Mouse (Mus musculus) forebrain, embryonic 13.5 days (tissue): ENCODE measurements around the gene Mcmbp. TPM values are rescaled to one million over a fixed set of nuclear protein-coding genes. Genes with fewer than 3 reads are reported as not detected.

Experiments used
- ATAC-seq: fragments of 200-750 bp; cut with Nextera tagmentation; 2 replicates; pipeline ENCODE4 v1.8.0; 2017
- H3K27ac ChIP-seq: fragments of 300-500 bp; sonication (generic); 2 replicates; pipeline ENCODE4 v1.5.1; 2015; ENCODE audit warnings: inconsistent platforms, mild to moderate bottlenecking, moderate library complexity
- H3K27me3 ChIP-seq: fragments of 300-500 bp; sonication (generic); 2 replicates; pipeline ENCODE4 v1.6.1; 2015; ENCODE audit warnings: mild to moderate bottlenecking, inconsistent platforms
- H3K36me3 ChIP-seq: fragments of 300-500 bp; sonication (generic); 2 replicates; pipeline ENCODE4 v1.6.1; 2015; ENCODE audit warnings: mild to moderate bottlenecking, inconsistent platforms; ENCODE audit not compliant: poor library complexity, severe bottlenecking
- H3K4me1 ChIP-seq: fragments of 300-500 bp; sonication (generic); 2 replicates; pipeline ENCODE4 v1.6.1; 2015; ENCODE audit warnings: inconsistent platforms
- H3K4me2 ChIP-seq: fragments of 300-500 bp; sonication (generic); 2 replicates; pipeline ENCODE4 v1.6.1; 2015; ENCODE audit warnings: inconsistent platforms, mild to moderate bottlenecking, moderate library complexity
- H3K4me3 ChIP-seq: fragments of 300-500 bp; sonication (generic); 2 replicates; pipeline ENCODE4 v1.5.1; 2015; ENCODE audit warnings: mild to moderate bottlenecking, inconsistent platforms
- H3K9ac ChIP-seq: fragments of 300-500 bp; sonication (generic); 2 replicates; pipeline ENCODE4 v1.6.1; 2015; ENCODE audit warnings: mild to moderate bottlenecking, inconsistent platforms
- H3K9me3 ChIP-seq: fragments of 300-500 bp; sonication (generic); replicated peaks from 2 replicates; pipeline ENCODE4 v1.6.1; 2016; ENCODE audit warnings: inconsistent platforms
- WGBS: fragments of 180-500 bp; shearing (Covaris S2); methylation state at CpG from one replicate; pipeline ENCODE4 v1.1.7; 2015; 5-methylcytosine and 5-hydroxymethylcytosine counted together
- polyA plus RNA-seq: library from polyadenylated mRNA; unstranded; fragments of >200 nt; fragmentation: Nextera tagmentation; extraction: Ambion mirVana; gene quantifications from 2 replicates; pipeline ENCODE4 v1.2.1, GENCODE M21; 2015

Gene Mcmbp
- polyA plus RNA-seq, 1 experiment from 2014 or later: 66.8 TPM

- under 1% methylated on average over 55 of the region's 55 CpGs for WGBS
- peak within 1 kb of the TSS; percentile 96 for H3K4me3 ChIP-seq
- peaks cover under 1% of the 10 kb centered on the region; the same call in 1 of the 2 replicates for H3K36me3 ChIP-seq
- H3K27me3 ChIP-seq: peaks cover 9% of the 10 kb centered on the region; the same call in 1 of the 2 replicates
- 0 out of 2 replicates have a peak within 1 kb of the TSS, but pooled peaks have one; percentile 8 for H3K27ac ChIP-seq
- peaks cover 42% of the 10 kb centered on the region for H3K4me1 ChIP-seq
- peak; percentile 91 for ATAC-seq
- no peaks in the 10 kb centered on the region for H3K9me3 ChIP-seq
- peak within 1 kb of the TSS; percentile 96 for H3K4me2 ChIP-seq
- H3K9ac ChIP-seq: peak within 1 kb of the TSS; percentile 90
Measured at GRCm38 (mm10) chr7:128744684-128745485, 4.6 kb upstream of the Mcmbp start, which contains the start of gene Sec23ip. Gene Sec23ip (plus strand): TSS chr7:128744943.

GRCm38 (mm10) chr7:128743898-128744297 lies 3.6 kb upstream of the Mcmbp start:
- Histone ChIP-seq H3K9ac (no peak overlapping the region), H3K4me2 (peak overlapping the region; percentile 96), H3K4me1 (peaks cover 47% of the 10 kb centered on the region), H3K27ac (no peak overlapping the region), H3K36me3 (no peaks in the 10 kb centered on the region), H3K4me3 (peak overlapping the region; percentile 96; the same call in 1 of the 2 replicates), H3K9me3 (no peaks in the 10 kb centered on the region), H3K27me3 (peaks cover 9% of the 10 kb centered on the region; the same call in 1 of the 2 replicates)
- no peak for ATAC-seq
- 68% methylated on average over 2 of the region's 2 CpGs for WGBS

GRCm38 (mm10) chr7:128739462-128740277 lies 625 bp downstream of the Mcmbp start:
- ATAC-seq: peak; percentile 49
- Histone ChIP-seq H3K9me3 (peaks cover 2% of the 10 kb centered on the region), H3K9ac (peak overlapping the region; percentile 98), H3K36me3 (peaks cover 3% of the 10 kb centered on the region; the same call in 1 of the 2 replicates), H3K27me3 (peaks cover 9% of the 10 kb centered on the region; the same call in 1 of the 2 replicates), H3K4me3 (peak overlapping the region; percentile 99), H3K27ac (peak overlapping the region; percentile 86), H3K4me1 (peaks cover 28% of the 10 kb centered on the region), H3K4me2 (peak overlapping the region; percentile 91)
- under 1% methylated on average over 78 of the region's 80 CpGs for WGBS

- no peak for ATAC-seq
- Histone ChIP-seq H3K9me3 (peaks cover 4% of the 10 kb centered on the region), H3K4me3 (peak overlapping the region; percentile 99), H3K27me3 (peaks cover 9% of the 10 kb centered on the region; the same call in 1 of the 2 replicates), H3K36me3 (peaks cover 7% of the 10 kb centered on the region; the same call in 1 of the 2 replicates), H3K9ac (peak overlapping the region; percentile 98), H3K4me2 (peak overlapping the region; percentile 91), H3K27ac (no peak overlapping the region), H3K4me1 (peaks cover 25% of the 10 kb centered on the region)
- 1% methylated on average over 15 of the region's 15 CpGs for WGBS
Measured at GRCm38 (mm10) chr7:128739116-128739461, 1.2 kb downstream of the Mcmbp start.

DNA sequence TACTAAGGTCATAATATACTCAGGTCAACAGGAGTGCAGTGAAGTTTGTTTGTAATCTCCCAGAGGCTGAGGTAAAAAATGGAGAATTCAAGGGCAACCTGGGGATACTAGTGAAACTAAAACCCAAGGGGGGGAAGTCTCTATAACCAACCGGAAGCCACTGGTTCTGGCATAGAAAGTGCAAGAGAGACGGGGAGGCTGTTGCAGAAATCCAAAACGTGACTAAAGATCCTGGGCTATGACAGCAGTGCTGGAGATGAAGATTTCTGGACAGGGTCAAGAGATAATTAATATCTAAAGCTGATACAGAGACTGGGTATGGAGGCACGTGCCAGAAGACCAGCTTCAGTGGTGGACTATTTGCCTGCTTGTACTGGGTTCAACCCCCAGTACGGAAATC lies 2.3 kb downstream of the Mcmbp start:
- no peak overlapping the region for H3K27ac ChIP-seq
- H3K4me2 ChIP-seq: peak overlapping the region; percentile 91
- H3K9ac ChIP-seq: no peak overlapping the region; the same call in 1 of the 2 replicates
- H3K27me3 ChIP-seq: peaks cover 5% of the 10 kb centered on the region; the same call in 1 of the 2 replicates
- peaks cover 23% of the 10 kb centered on the region for H3K4me1 ChIP-seq
- H3K9me3 ChIP-seq: peaks cover 4% of the 10 kb centered on the region
- 81% methylated on average over 5 of the region's 5 CpGs for WGBS
- peak overlapping the region; percentile 99 for H3K4me3 ChIP-seq
- peaks cover 7% of the 10 kb centered on the region; the same call in 1 of the 2 replicates for H3K36me3 ChIP-seq
- ATAC-seq: no peak

GRCm38 (mm10) chr7:128731585-128731984 lies 8.7 kb downstream of the Mcmbp start:
- Histone ChIP-seq H3K4me1 (peaks cover 20% of the 10 kb centered on the region), H3K9ac (no peak overlapping the region), H3K27me3 (no peaks in the 10 kb centered on the region), H3K4me3 (no peak overlapping the region), H3K9me3 (peaks cover 4% of the 10 kb centered on the region), H3K27ac (no peak overlapping the region), H3K4me2 (no peak overlapping the region), H3K36me3 (peaks cover 7% of the 10 kb centered on the region; the same call in 1 of the 2 replicates)
- WGBS: 82% methylated on average over 2 of the region's 2 CpGs
- ATAC-seq: no peak

DNA sequence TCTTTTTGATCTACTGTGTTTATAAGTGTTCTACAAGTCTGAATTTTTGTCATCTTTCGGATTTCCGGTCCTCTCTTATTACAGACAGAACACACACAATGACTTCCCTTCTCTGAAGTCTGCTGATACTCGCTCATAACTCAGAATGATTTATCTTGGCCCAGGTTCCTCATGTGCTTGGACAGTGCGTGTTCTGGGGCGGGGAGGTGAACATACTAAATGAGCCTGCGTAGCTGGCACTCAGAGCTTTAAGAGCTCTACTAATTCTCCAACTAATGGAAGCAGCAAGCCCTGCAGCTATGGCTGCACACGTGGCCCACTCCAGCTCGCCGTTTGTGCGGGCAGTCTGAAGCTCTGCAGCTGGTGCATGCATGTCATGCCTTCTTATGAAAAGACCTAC lies 11.6 kb downstream of the Mcmbp start:
- ATAC-seq: no peak
- H3K4me3 ChIP-seq: no peak overlapping the region
- H3K27ac ChIP-seq: no peak overlapping the region
- no peak overlapping the region for H3K4me2 ChIP-seq
- H3K9me3 ChIP-seq: no peaks in the 10 kb centered on the region
- 95% methylated on average over 10 of the region's 10 CpGs for WGBS
- H3K4me1 ChIP-seq: peaks cover 27% of the 10 kb centered on the region
- no peaks in the 10 kb centered on the region; the same call in 1 of the 2 replicates for H3K36me3 ChIP-seq
- H3K9ac ChIP-seq: no peak overlapping the region
- H3K27me3 ChIP-seq: no peaks in the 10 kb centered on the region

DNA sequence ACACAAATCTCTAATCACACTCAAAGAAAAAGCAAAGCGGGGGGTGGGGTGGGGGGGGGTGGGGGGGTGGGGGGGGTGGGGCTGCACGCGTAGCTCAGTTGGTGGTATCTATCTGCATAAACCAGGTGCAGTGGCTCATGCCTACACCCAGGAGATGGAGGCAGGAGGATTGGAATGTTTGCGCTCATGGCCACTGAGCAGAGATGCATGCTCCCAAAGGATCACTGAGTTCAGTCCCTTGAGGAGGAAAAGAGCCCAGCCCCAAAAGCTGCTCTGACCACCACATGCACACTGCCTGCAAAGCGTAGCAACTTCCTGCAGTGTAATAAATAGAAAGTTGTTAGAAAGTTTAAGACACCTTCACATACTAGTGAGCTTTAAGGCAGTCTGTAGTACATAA lies 12.6 kb downstream of the Mcmbp start:
- peaks cover 27% of the 10 kb centered on the region for H3K4me1 ChIP-seq
- no peak overlapping the region for H3K4me2 ChIP-seq
- H3K9me3 ChIP-seq: no peaks in the 10 kb centered on the region
- H3K36me3 ChIP-seq: peaks cover 6% of the 10 kb centered on the region
- ATAC-seq: no peak
- WGBS: 39% methylated on average over 5 of the region's 5 CpGs
- H3K27ac ChIP-seq: no peak overlapping the region
- no peak overlapping the region for H3K4me3 ChIP-seq
- no peak overlapping the region for H3K9ac ChIP-seq
- H3K27me3 ChIP-seq: no peaks in the 10 kb centered on the region

- ATAC-seq: no peak
- no peak overlapping the region for H3K27ac ChIP-seq
- H3K4me2 ChIP-seq: no peak overlapping the region
- H3K36me3 ChIP-seq: peaks cover 12% of the 10 kb centered on the region
- no peaks in the 10 kb centered on the region for H3K9me3 ChIP-seq
- WGBS: 43% methylated on average over 10 of the region's 10 CpGs
- no peak overlapping the region for H3K4me3 ChIP-seq
- no peak overlapping the region for H3K9ac ChIP-seq
- peaks cover 27% of the 10 kb centered on the region for H3K4me1 ChIP-seq
- no peaks in the 10 kb centered on the region for H3K27me3 ChIP-seq
Measured at GRCm38 (mm10) chr7:128726999-128727398, 13.3 kb downstream of the Mcmbp start.

GRCm38 (mm10) chr7:128725189-128725588 lies 15.1 kb downstream of the Mcmbp start:
- Histone ChIP-seq H3K4me1 (peaks cover 21% of the 10 kb centered on the region), H3K4me2 (no peak overlapping the region), H3K36me3 (peaks cover 23% of the 10 kb centered on the region), H3K27ac (peak overlapping the region; percentile 49), H3K9me3 (no peaks in the 10 kb centered on the region), H3K9ac (no peak overlapping the region), H3K27me3 (no peaks in the 10 kb centered on the region), H3K4me3 (no peak overlapping the region)
- no peak for ATAC-seq
- WGBS: 77% methylated on average over 9 of the region's 9 CpGs

- Histone ChIP-seq H3K27me3 (no peaks in the 10 kb centered on the region), H3K4me1 (peaks cover 21% of the 10 kb centered on the region), H3K9me3 (no peaks in the 10 kb centered on the region), H3K4me2 (no peak overlapping the region), H3K27ac (peak overlapping the region; percentile 49; the same call in 1 of the 2 replicates), H3K4me3 (no peak overlapping the region), H3K9ac (no peak overlapping the region), H3K36me3 (peaks cover 26% of the 10 kb centered on the region)
- ATAC-seq: peak; percentile 93
- 33% methylated on average over 4 of the region's 4 CpGs for WGBS
Measured at GRCm38 (mm10) chr7:128724761-128725160, 15.5 kb downstream of the Mcmbp start.

DNA sequence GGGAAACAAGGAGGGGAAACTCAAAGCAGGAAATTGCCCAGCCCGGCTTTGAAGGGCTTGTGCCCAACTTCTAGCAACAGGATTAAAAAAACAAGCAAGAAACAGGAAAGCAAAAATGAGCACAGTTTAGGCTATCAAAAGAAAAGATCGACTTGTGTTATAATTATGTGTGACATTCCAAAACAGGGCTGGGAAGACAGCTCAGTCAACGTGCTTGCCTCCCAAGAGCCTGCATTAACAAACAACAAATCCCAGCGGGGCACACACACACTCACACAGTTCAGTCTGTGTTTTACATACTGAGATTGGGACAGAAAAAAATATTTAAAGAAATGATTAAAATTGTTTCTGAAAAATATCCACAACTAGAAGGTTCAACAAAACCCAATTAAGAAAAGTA lies 22.3 kb downstream of the Mcmbp start:
- no peak for ATAC-seq
- peaks cover 88% of the 10 kb centered on the region for H3K36me3 ChIP-seq
- H3K27me3 ChIP-seq: no peaks in the 10 kb centered on the region
- no peaks in the 10 kb centered on the region for H3K9me3 ChIP-seq
- no peak overlapping the region for H3K27ac ChIP-seq
- no peak overlapping the region for H3K4me2 ChIP-seq
- H3K9ac ChIP-seq: no peak overlapping the region
- no peak overlapping the region for H3K4me3 ChIP-seq
- no peaks in the 10 kb centered on the region for H3K4me1 ChIP-seq
- 72% methylated on average over 4 of the region's 4 CpGs for WGBS
